Mouse (Mus musculus): ENCODE results near the gene Ppp1r3g. TPM values are rescaled to one million over a fixed set of nuclear protein-coding genes. Genes with fewer than 3 reads are reported as not detected.

Gene Ppp1r3g
- polyA plus RNA-seq, 2 experiments = 0.25 to 0.63 TPM

- no peaks in the 10 kb centered on the region for H3K36me3 ChIP-seq (replicated peaks; ENCODE audit: control insufficient read depth, insufficient read depth, low read depth)
- no peak overlapping the region for H3K4me2 ChIP-seq (ENCODE audit: low read depth)
- no peaks in the 10 kb centered on the region for H3K4me1 ChIP-seq (replicated peaks; ENCODE audit: control insufficient read depth in 2 of 2, insufficient read depth in 2 of 2, low read length in 1 of 2)
- H3K9me3 ChIP-seq (ENCODE audit: control insufficient read depth, low read length) = no peaks in the 10 kb centered on the region
- TF ChIP-seq CTCF (IDR thresholded peaks at IDR 0.05; ENCODE audit: low read depth) (no peak), EP300 (IDR thresholded peaks at IDR 0.05; ENCODE audit: low read depth) (no peak)
- no peak overlapping the region for H3K9ac ChIP-seq (replicated peaks)
- ATAC-seq (ENCODE audit: insufficient read depth) (peak; percentile 40), DNase-seq (ENCODE audit: low read depth in 3 of 3, low spot score in 3 of 3) (peak in 1 of 3 experiments; percentile 23)
- H3K27me3 ChIP-seq (ENCODE audit: control insufficient read depth, insufficient read depth, low read length) = peaks cover 18% of the 10 kb centered on the region
- no peak overlapping the region for H3K27ac ChIP-seq
- 55% methylated on average over 4 of the region's 4 CpGs for WGBS (ENCODE audit: insufficient replicate concordance)
- no peak overlapping the region for H3K4me3 ChIP-seq (ENCODE audit: insufficient read depth in 1 of 2, low read depth in 2 of 2, low read length in 2 of 2)
Observed at GRCm38 (mm10) chr13:35963583-35963982, 4.9 kb downstream of the Ppp1r3g start.

DNA sequence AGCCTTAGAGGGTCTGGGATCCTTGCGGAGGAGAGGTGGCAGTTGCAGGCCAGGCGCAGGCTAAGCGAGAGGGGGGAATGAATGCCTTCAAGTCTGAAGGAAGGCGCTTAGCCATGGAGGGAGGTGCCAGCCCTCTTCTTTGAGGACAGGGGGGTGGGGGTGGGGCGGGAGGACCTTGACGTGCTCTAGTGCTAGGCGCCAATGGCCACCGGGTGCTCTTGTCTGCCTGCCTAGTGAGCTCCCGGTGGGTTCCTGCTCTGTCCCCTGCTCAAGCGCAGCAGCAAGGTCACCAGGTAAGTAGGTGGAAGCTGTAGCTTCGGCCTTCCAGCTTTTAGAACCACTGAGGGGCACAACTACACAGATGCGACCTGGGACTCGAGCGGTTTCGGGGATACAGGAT lies 9.1 kb downstream of the Ppp1r3g start:
- Histone ChIP-seq H3K27ac (no peak overlapping the region), H3K36me3 (replicated peaks; ENCODE audit: control insufficient read depth, insufficient read depth, low read depth) (no peaks in the 10 kb centered on the region), H3K27me3 (ENCODE audit: control insufficient read depth, insufficient read depth, low read length) (peaks cover 38% of the 10 kb centered on the region), H3K9me3 (ENCODE audit: control insufficient read depth, low read length) (no peaks in the 10 kb centered on the region), H3K9ac (replicated peaks) (no peak overlapping the region), H3K4me1 (replicated peaks; ENCODE audit: control insufficient read depth in 2 of 2, insufficient read depth in 2 of 2, low read length in 1 of 2) (no peaks in the 10 kb centered on the region), H3K4me2 (ENCODE audit: low read depth) (peak overlapping the region; percentile 53), H3K4me3 (ENCODE audit: insufficient read depth in 1 of 2, low read depth in 2 of 2, low read length in 2 of 2) (peak overlapping the region; percentile 29 to 46)
- no peak for ATAC-seq (ENCODE audit: insufficient read depth)
- WGBS (ENCODE audit: insufficient replicate concordance) = 8% methylated on average over 15 of the region's 15 CpGs
- DNase-seq (ENCODE audit: low read depth in 3 of 3, low spot score in 3 of 3) = no peak
- TF ChIP-seq EP300 (IDR thresholded peaks at IDR 0.05; ENCODE audit: low read depth) = no peak
- no peak for TF ChIP-seq CTCF (IDR thresholded peaks at IDR 0.05; ENCODE audit: low read depth)

DNA sequence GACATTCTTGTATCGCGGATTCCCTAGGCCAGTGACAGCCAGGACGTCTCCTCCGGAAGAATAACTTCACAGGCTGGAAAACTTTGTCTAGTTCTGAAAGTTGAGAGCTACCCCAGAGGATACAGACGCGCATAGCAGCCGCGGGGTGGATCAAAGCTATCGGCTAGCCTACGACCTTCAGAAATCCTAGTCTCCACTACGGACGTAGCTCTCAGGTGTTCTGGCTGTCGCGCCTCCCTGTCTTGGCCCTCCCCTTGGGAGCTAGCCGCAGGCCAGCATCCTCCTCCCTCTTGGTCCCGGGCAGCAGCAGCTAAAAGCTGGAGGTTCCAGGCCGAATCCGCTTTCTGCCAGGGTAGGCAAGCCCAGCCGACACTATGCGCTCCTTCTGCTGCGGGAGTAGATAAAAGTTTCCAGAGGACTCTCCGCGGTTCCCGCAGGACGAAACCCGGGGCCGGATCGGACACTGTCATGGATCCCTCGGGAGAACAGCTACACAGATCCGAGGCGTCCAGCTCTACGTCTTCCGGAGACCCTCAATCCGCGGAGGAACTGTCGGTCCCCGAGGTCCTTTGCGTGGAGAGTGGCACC lies 9.6 kb downstream of the Ppp1r3g start:
- ATAC-seq (ENCODE audit: insufficient read depth) (no peak), DNase-seq (ENCODE audit: low read depth in 3 of 3, low spot score in 3 of 3) (no peak)
- peaks cover 38% of the 10 kb centered on the region for H3K27me3 ChIP-seq (ENCODE audit: control insufficient read depth, insufficient read depth, low read length)
- H3K9ac ChIP-seq (replicated peaks) = no peak overlapping the region
- WGBS (ENCODE audit: insufficient replicate concordance) = under 1% methylated on average over 38 of the region's 38 CpGs
- TF ChIP-seq CTCF (IDR thresholded peaks at IDR 0.05; ENCODE audit: low read depth) (no peak), EP300 (IDR thresholded peaks at IDR 0.05; ENCODE audit: low read depth) (no peak)
- peak overlapping the region; percentile 29 to 46 for H3K4me3 ChIP-seq (ENCODE audit: insufficient read depth in 1 of 2, low read depth in 2 of 2, low read length in 2 of 2)
- no peaks in the 10 kb centered on the region for H3K4me1 ChIP-seq (replicated peaks; ENCODE audit: control insufficient read depth in 2 of 2, insufficient read depth in 2 of 2, low read length in 1 of 2)
- no peaks in the 10 kb centered on the region for H3K36me3 ChIP-seq (replicated peaks; ENCODE audit: control insufficient read depth, insufficient read depth, low read depth)
- peak overlapping the region; percentile 53 for H3K4me2 ChIP-seq (ENCODE audit: low read depth)
- no peaks in the 10 kb centered on the region for H3K9me3 ChIP-seq (ENCODE audit: control insufficient read depth, low read length)
- H3K27ac ChIP-seq = no peak overlapping the region

- 0% methylated on average over 56 of the region's 57 CpGs for WGBS (ENCODE audit: insufficient replicate concordance)
- Histone ChIP-seq H3K36me3 (replicated peaks; ENCODE audit: control insufficient read depth, insufficient read depth, low read depth) (no peaks in the 10 kb centered on the region), H3K27ac (no peak overlapping the region), H3K9me3 (ENCODE audit: control insufficient read depth, low read length) (no peaks in the 10 kb centered on the region), H3K4me3 (ENCODE audit: insufficient read depth in 1 of 2, low read depth in 2 of 2, low read length in 2 of 2) (peak overlapping the region; percentile 29 to 46), H3K4me2 (ENCODE audit: low read depth) (peak overlapping the region; percentile 53), H3K4me1 (replicated peaks; ENCODE audit: control insufficient read depth in 2 of 2, insufficient read depth in 2 of 2, low read length in 1 of 2) (no peaks in the 10 kb centered on the region), H3K27me3 (ENCODE audit: control insufficient read depth, insufficient read depth, low read length) (peaks cover 38% of the 10 kb centered on the region), H3K9ac (replicated peaks) (no peak overlapping the region)
- TF ChIP-seq EP300 (IDR thresholded peaks at IDR 0.05; ENCODE audit: low read depth) (no peak), CTCF (IDR thresholded peaks at IDR 0.05; ENCODE audit: low read depth) (no peak)
- DNase-seq (ENCODE audit: low read depth in 3 of 3, low spot score in 3 of 3) (no peak), ATAC-seq (ENCODE audit: insufficient read depth) (no peak)
Observed at GRCm38 (mm10) chr13:35968719-35969430, 10.2 kb downstream of the Ppp1r3g start.

GRCm38 (mm10) chr13:35969431-35969721 lies 10.7 kb downstream of the Ppp1r3g start:
- ATAC-seq (ENCODE audit: insufficient read depth) (no peak), DNase-seq (ENCODE audit: low read depth in 3 of 3, low spot score in 3 of 3) (no peak)
- Histone ChIP-seq H3K9ac (replicated peaks) (no peak overlapping the region), H3K27ac (no peak overlapping the region), H3K36me3 (replicated peaks; ENCODE audit: control insufficient read depth, insufficient read depth, low read depth) (no peaks in the 10 kb centered on the region), H3K9me3 (ENCODE audit: control insufficient read depth, low read length) (no peaks in the 10 kb centered on the region), H3K4me1 (replicated peaks; ENCODE audit: control insufficient read depth in 2 of 2, insufficient read depth in 2 of 2, low read length in 1 of 2) (no peaks in the 10 kb centered on the region), H3K4me3 (ENCODE audit: insufficient read depth in 1 of 2, low read depth in 2 of 2, low read length in 2 of 2) (peak overlapping the region; percentile 29 to 46), H3K4me2 (ENCODE audit: low read depth) (peak overlapping the region; percentile 53), H3K27me3 (ENCODE audit: control insufficient read depth, insufficient read depth, low read length) (peaks cover 38% of the 10 kb centered on the region)
- TF ChIP-seq CTCF (IDR thresholded peaks at IDR 0.05; ENCODE audit: low read depth) (no peak), EP300 (IDR thresholded peaks at IDR 0.05; ENCODE audit: low read depth) (no peak)
- under 1% methylated on average over 18 of the region's 18 CpGs for WGBS (ENCODE audit: insufficient replicate concordance)

All from liver, embryonic 14.5 days (tissue).